Mouse (Mus musculus) ES-Bruce4 (cell line): Measurements from ENCODE around the gene Rapgef5. TPM values are rescaled to one million over a fixed set of nuclear protein-coding genes. Genes with fewer than 3 reads are reported as not detected.

Experiments
- H3K27ac ChIP-seq: 2 replicates; pipeline ENCODE4 v1.5.1; 2012; ENCODE audit warnings: low read length, inconsistent platforms; ENCODE audit not compliant: insufficient read depth
- H3K27me3 ChIP-seq: 2 replicates; pipeline ENCODE4 v1.6.1; 2012; ENCODE audit warnings: mild to moderate bottlenecking, low read length, inconsistent platforms; ENCODE audit not compliant: control insufficient read depth, poor library complexity, insufficient read depth, severe bottlenecking
- H3K36me3 ChIP-seq: 2 replicates; pipeline ENCODE4 v1.6.1; 2012; ENCODE audit warnings: inconsistent platforms, mild to moderate bottlenecking, low read length, moderate library complexity; ENCODE audit not compliant: control insufficient read depth, poor library complexity, insufficient read depth, severe bottlenecking
- H3K4me1 ChIP-seq: one replicate; pipeline ENCODE4 v1.8.1; 2011; ENCODE audit warnings: low read length; ENCODE audit not compliant: control insufficient read depth, insufficient read depth
- H3K4me3 ChIP-seq: 2 replicates; pipeline ENCODE4 v1.5.1; 2011; ENCODE audit warnings: low read depth, mild to moderate bottlenecking, low read length
- H3K9ac ChIP-seq: 2 replicates; pipeline ENCODE4 v1.6.1; 2012; ENCODE audit warnings: low read depth, mild to moderate bottlenecking, inconsistent platforms; ENCODE audit not compliant: poor library complexity, severe bottlenecking
- H3K9me3 ChIP-seq: replicated peaks from 2 replicates; pipeline ENCODE4 v1.6.1; 2012; ENCODE audit warnings: mild to moderate bottlenecking, low read length, inconsistent platforms; ENCODE audit not compliant: control insufficient read depth, poor library complexity, insufficient read depth, severe bottlenecking
- CTCF ChIP-seq: IDR thresholded peaks from one replicate; pipeline ENCODE4 v1.8.1; 2011; ENCODE audit warnings: low read depth, low read length
- EP300 ChIP-seq: IDR thresholded peaks from 2 replicates; pipeline ENCODE4 v1.6.1; 2011; ENCODE audit warnings: low read depth, low read length; ENCODE audit not compliant: insufficient read depth
- POLR2A ChIP-seq: IDR thresholded peaks from one replicate; pipeline ENCODE4 v1.8.1; 2011; ENCODE audit warnings: low read length; ENCODE audit not compliant: insufficient read depth
- polyA plus RNA-seq: library from polyadenylated mRNA; stranded (reverse); fragments of >200 nt; gene quantifications from 2 replicates; pipeline ENCODE4 v1.2.4, GENCODE M21; 2011; ENCODE audit warnings: low read depth; ENCODE audit not compliant: missing spikeins, insufficient read depth, insufficient read length

Gene Rapgef5
- polyA plus RNA-seq, 1 experiment, result 23.8 TPM

GRCm38 (mm10) chr12:117660361-117660760, 144.1 kb downstream of the Rapgef5 start:
- H3K9ac ChIP-seq, result no peak overlapping the region

GRCm38 (mm10) chr12:117661871-117662270, 145.6 kb downstream of the Rapgef5 start:
- no peaks in the 10 kb centered on the region for H3K4me1 ChIP-seq
- no peaks in the 10 kb centered on the region for H3K27me3 ChIP-seq
- no peaks in the 10 kb centered on the region for H3K9me3 ChIP-seq
- TF ChIP-seq CTCF, result no peak
- TF ChIP-seq EP300, result no peak
- TF ChIP-seq POLR2A, result no peak
- no peaks in the 10 kb centered on the region; the same call in 1 of the 2 replicates for H3K36me3 ChIP-seq
- H3K27ac ChIP-seq, result no peak overlapping the region
- H3K4me3 ChIP-seq, result no peak overlapping the region
- no peak overlapping the region for H3K9ac ChIP-seq

More at GRCm38 (mm10) chr12:117660361-117660760, 144.1 kb downstream of the Rapgef5 start:
- Histone ChIP-seq H3K27ac (0 out of 2 replicates have a peak overlapping the region, but pooled peaks have one; percentile 9), H3K27me3 (no peaks in the 10 kb centered on the region), H3K36me3 (no peaks in the 10 kb centered on the region; the same call in 1 of the 2 replicates), H3K9me3 (no peaks in the 10 kb centered on the region), H3K4me1 (no peaks in the 10 kb centered on the region), H3K4me3 (no peak overlapping the region)
- TF ChIP-seq CTCF, result no peak
- peak; percentile 57; the same call in 1 of the 2 replicates for TF ChIP-seq EP300

GRCm38 (mm10) chr12:117663637-117664036, 147.4 kb downstream of the Rapgef5 start:
- TF ChIP-seq CTCF (no peak), POLR2A (no peak), EP300 (no peak)
- Histone ChIP-seq H3K27ac (peak overlapping the region; percentile 1; the same call in 1 of the 2 replicates), H3K4me1 (no peaks in the 10 kb centered on the region), H3K9me3 (no peaks in the 10 kb centered on the region), H3K4me3 (no peak overlapping the region), H3K27me3 (no peaks in the 10 kb centered on the region), H3K9ac (no peak overlapping the region), H3K36me3 (no peaks in the 10 kb centered on the region; the same call in 1 of the 2 replicates)

- Histone ChIP-seq H3K27ac (no peak overlapping the region), H3K27me3 (no peaks in the 10 kb centered on the region)
- TF ChIP-seq POLR2A, result no peak
- TF ChIP-seq CTCF, result no peak
- TF ChIP-seq EP300, result no peak
Observed at GRCm38 (mm10) chr12:117664644-117665043, 148.4 kb downstream of the Rapgef5 start.

GRCm38 (mm10) chr12:117666391-117666790, 150.1 kb downstream of the Rapgef5 start:
- Histone ChIP-seq H3K4me1 (no peaks in the 10 kb centered on the region), H3K9ac (no peak overlapping the region), H3K27me3 (no peaks in the 10 kb centered on the region), H3K9me3 (no peaks in the 10 kb centered on the region), H3K4me3 (no peak overlapping the region), H3K36me3 (no peaks in the 10 kb centered on the region), H3K27ac (no peak overlapping the region)
- TF ChIP-seq POLR2A, result no peak
- TF ChIP-seq EP300, result no peak
- no peak for TF ChIP-seq CTCF

More at GRCm38 (mm10) chr12:117664644-117665043, 148.4 kb downstream of the Rapgef5 start:
- Histone ChIP-seq H3K4me1 (no peaks in the 10 kb centered on the region), H3K9me3 (no peaks in the 10 kb centered on the region), H3K9ac (no peak overlapping the region), H3K36me3 (no peaks in the 10 kb centered on the region), H3K4me3 (no peak overlapping the region)

GRCm38 (mm10) chr12:117669610-117670400, 153.5 kb downstream of the Rapgef5 start:
- Histone ChIP-seq H3K27ac (no peak overlapping the region), H3K9me3 (no peaks in the 10 kb centered on the region), H3K4me3 (no peak overlapping the region), H3K27me3 (no peaks in the 10 kb centered on the region), H3K4me1 (no peaks in the 10 kb centered on the region), H3K9ac (no peak overlapping the region), H3K36me3 (no peaks in the 10 kb centered on the region)
- TF ChIP-seq EP300, result no peak
